Mouse (Mus musculus): ENCODE measurements around the gene 2510009E07Rik.

The 2510009E07Rik gene

DNA sequence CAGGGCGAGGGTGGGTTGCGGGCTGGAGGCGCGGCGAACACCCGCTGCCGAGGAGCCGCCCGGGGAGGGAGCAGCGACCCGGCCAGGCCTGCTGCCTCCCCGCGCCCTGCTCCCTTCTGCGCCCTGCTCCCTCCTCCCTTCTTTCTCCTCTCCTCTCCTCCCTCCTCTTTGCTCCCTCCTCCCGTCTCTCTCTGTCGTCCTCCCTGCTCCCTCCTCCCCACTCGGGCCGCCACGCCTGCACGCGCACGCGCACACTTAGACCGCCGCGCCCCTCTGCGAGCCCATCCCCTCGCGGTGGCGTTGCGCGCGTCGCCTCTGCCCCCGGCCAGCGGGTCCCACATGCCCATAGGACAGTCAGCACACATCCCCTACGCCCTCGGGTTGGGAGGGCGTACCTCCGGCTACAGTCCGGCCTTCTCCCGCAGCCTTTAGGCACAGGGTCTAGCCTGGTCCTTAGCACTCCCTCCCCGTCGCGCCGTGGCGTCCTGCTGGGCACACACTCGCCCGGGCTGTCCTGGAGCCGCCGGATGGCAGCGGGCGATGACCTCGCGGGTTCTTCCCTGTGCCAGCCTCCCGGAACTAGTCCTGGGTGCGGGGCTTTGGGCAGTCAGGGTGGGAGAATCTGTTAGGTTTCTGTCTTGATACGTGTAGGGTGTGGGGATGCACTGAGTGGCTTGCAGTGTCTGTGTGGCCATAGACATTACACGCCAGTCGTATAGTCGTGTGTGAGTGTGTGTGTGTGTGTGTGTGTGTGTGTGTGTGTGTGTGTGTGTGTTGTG, at the start of gene 2510009E07Rik:
Gene 2510009E07Rik, minus strand, starts transcription at position 203 of the 779 bp plus-strand sequence.
- DNase-seq (ENCODE audit: low read depth, low spot score), result peak; percentile 86

DNA sequence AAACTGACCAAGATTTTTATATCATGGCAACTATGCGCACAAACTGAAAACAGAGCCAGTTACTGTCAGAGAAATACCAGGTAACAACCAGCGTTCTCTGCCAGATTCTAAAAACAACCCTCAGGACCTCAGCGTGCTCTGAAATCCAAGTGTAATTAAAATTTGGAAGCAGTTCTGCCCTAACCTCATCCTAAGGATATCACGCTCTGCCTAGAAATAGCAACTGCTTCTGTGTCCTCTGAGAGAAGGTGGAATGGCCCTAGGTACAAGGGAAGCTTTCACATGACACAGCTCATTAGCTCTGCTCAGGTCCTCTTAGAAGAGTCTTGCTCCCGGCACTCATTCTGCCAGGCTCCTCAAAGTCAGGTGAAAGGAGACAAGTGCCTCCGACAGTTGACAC, 48.9 kb upstream of the 2510009E07Rik start:
- no peak for DNase-seq (ENCODE audit: low read depth, low spot score)

DNA sequence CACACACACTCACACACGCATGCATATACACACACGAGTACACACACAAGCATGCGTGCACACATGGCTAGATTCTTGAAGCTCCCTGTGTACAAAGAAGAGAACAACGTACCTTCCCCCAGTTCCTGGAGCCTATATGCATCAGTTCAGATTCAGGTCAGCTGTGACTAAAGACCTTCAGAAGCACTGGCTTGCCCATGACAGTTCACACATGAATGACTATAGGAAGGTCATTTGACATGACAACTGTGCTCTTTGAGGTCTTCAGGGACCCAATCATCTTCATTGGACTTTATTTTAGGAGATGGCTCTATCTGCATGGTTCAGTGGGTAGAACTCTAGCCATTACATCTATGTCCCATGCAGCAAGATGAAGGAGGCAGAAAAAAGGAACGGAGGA, 48.4 kb upstream of the 2510009E07Rik start:
- no peak for DNase-seq (ENCODE audit: low read depth, low spot score)

DNA sequence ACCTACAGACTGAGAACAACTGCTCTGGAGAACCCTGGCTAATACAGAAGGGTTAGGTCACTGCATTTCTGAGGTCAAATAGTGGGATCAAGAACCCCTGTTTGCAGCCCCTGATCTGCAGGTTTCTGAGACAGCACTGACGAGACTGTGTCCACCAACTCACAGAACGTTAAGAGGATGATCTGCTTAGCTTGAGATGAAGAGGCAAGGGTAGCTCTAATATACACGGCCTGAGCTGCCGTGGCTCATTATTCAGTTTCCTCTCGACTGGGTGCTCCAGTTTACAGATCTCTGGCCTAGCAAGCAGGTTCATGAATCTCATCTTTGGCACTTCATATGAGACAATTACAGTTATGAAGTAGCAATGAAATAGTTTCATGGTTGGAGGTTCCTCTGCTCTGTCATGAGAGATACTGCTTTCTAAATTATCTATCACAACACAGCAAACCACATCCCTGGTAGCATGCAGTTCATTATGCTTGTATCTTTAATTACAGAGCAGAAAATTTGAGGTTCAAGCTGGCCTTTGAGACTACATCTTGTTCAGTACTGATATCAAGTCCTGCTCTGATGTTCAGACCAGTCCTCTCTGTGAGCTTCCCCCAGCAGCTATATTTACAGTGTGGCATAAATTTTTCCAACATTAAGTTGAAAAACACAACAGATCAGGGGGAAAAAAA, 47.9 kb upstream of the 2510009E07Rik start:
- DNase-seq (ENCODE audit: low read depth, low spot score), result no peak

DNA sequence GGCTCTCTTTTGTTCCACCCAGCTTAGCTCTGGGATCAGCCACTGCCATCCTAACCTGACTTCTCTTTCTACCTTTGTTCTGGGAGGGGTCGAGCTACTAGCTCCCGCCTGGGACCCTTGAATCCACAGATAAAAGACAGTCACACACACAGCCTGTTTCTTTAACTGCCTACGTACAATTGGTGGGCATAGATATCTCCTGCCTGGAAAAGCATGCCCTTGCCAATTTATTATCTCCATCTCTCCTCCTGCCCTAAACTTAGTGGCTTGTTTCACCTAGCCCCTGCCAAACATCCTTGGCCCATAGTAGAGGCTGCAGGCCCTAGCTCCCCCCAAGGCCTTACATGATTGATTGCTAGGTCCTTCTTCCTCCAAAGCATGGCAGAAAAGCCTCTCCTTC, 47.1 kb upstream of the 2510009E07Rik start:
- no peak for DNase-seq (ENCODE audit: low read depth, low spot score)

DNA sequence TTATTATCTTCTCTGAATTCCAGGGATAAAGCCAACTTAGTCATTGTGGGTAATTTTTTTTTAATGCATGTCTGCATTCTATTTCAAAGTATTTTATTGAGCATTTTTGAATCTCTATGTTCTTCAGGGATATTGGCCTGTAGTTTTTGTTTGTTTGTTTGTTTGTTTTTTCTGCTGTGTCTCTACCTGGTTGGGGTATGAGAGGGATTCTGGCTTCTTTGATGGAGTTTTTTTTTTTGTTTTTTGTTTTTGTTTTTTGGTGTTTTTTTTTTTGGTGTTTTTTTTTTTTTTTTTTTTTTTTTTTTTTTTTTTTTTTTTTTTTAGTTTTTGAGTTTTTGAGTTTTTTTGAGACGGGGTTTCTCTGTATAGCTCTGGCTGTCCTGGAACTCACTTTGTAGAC, 41.2 kb upstream of the 2510009E07Rik start:
- DNase-seq (ENCODE audit: low read depth, low spot score), result no peak

DNA sequence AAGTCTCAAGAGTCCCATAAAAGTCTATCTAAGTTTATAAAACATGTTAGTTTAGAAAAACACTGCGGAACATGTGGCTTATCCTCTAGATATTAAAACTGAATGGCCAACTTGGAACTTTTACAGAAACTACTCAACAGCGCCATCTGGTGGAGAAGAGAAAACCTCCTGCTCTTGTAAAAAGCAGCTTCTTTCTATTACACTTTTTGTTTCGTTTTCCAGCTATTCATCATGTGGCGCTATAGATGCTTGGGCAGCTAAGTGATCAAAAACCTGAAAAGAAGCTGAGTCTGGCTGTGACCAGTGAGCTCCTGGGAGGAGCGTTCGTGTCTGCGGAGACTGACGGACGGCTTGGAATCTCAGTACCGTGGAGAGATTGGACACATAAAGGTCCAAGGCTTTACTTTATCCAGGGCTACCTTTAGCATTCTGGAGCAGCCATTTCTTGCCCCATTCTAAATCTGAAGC, 33.5 kb upstream of the 2510009E07Rik start:
- peak; percentile 58 for DNase-seq (ENCODE audit: low read depth, low spot score)

DNA sequence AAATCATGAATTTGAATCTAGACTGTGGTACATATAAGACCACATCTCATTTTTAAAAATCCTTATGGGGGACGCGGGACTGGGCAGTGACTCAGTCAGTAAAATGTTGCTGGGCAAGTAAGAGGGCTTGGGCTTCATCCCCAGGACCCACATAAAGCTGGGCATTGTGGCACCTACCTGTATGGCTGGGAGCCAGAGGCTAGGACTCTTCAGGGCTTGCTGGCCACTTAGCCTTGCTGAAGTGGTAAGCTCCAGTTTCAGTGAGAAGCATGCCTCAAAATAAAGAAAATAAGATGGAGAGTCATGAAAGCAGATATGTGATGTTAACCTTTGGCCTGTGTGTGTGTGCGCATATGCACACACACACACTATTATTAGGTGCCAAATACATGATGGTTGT, 33.0 kb upstream of the 2510009E07Rik start:
- DNase-seq (ENCODE audit: low read depth, low spot score), result no peak

DNA sequence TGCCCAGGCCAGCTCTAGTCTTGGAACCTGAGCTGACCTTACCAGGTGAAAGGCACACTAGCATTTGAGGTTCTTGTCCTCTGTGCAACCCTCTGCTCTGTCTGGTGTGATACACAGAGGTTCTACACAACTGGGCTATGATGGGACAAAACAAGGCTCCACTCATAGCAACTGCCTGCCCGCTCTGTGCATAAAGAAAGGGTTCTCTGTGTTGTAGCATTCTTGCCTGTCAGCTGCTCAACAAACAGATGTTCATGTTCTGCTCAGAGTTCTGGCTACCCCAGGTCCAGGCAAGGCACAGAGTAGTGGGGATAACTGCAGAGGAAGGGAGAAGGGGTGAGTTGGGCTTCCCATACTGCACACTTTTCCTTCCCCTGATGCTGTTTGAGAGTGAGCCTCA, 29.8 kb upstream of the 2510009E07Rik start:
- DNase-seq (ENCODE audit: low read depth, low spot score), result peak; percentile 28

DNA sequence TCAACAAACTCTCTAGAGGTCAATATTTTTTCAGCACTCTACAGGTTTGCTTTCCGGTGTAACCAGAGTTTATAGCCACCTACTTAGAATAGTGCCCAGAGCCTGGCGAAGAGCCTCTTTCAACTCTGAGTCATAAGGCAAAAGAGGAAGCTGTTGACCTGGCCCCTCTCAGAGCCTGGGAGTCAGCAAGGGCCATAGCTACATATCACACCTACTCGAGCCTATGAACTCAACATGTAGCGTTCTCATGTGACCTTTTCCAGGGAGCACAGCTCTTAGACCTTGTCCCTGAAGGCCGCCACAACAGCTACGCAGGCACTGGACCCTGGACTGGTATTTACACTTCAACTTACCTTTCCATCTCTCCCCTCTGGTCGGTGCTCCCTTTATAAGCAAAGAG, 25.3 kb upstream of the 2510009E07Rik start:
- DNase-seq (ENCODE audit: low read depth, low spot score), result no peak

DNA sequence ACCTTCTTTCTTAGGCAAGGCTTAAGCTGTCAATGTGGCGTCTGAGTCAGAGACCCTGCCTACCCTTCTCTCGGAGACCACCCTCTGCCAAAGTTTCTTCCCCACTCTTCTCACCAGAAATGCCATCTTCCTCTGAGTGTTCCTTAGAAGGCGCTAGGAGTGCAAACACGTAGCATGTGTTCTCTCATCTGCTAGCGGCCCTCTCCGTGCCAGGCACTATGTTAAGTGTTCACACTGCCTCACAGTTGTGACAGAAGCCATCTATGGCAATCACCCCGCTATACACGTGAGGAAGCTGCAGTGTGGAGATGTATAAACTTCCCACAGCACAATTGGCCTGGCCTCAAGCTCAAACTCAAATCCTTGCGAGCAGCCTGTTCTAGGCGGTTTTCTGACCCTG, 20.1 kb upstream of the 2510009E07Rik start:
- no peak for DNase-seq (ENCODE audit: low read depth, low spot score)

DNA sequence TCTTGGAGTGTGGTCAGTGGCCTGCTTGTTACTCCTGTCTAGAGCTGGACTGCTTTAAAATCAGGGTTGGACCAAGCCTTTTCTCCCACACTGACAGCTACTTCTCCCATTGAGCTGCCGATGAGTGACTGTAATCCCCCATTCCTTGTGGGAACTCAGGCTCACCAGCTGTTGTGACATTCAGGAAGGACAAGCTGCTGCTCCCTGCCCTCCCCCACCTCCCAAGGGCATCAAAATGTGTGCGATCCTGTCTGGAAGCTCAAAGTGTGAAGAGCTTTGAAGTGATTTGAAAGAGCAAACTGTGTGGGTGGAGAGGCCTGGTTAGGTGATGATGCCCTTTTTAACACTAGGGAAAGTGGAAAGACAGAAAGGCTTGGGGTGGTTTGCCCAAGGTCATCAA, 15.9 kb upstream of the 2510009E07Rik start:
- DNase-seq (ENCODE audit: low read depth, low spot score), result no peak

DNA sequence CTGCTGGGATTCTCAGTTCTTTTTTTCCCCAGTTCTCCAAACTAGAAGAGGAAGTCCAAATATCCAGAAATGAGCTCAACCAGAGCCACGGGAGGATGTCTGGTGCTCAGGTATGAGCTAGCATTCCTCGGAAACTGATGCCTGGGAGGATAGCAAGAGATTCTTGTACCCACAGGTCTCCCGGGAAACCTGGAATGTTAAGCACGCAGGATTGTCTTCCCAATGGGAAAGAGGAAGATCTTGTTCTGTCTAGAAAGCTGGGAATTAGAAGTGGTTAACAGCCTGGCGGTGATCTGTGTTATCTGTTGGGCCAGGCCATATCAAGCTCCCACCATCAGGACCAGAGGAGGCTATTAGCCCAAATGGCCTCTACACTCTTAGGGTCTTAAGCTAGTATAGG, 10.2 kb upstream of the 2510009E07Rik start:
- DNase-seq (ENCODE audit: low read depth, low spot score), result no peak

DNA sequence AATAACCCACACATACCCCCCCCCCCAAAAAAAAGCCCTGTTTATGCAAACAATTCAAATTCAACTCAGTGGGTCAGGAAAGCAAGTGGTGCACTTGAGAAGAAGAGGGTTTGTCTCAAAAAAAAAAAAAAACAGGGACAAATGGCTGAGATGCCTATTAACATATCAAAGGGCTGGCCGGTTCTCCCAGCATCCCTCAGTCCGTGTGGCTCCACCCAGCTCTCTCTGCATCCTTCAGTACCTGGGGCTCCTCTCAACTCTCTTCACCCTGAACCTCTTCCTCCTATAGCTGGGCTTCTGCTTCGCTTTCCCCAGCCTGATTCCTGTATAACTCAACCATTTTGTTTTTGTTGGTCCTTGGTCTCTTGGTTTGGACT, 7.8 kb upstream of the 2510009E07Rik start:
- DNase-seq (ENCODE audit: low read depth, low spot score), result no peak

DNA sequence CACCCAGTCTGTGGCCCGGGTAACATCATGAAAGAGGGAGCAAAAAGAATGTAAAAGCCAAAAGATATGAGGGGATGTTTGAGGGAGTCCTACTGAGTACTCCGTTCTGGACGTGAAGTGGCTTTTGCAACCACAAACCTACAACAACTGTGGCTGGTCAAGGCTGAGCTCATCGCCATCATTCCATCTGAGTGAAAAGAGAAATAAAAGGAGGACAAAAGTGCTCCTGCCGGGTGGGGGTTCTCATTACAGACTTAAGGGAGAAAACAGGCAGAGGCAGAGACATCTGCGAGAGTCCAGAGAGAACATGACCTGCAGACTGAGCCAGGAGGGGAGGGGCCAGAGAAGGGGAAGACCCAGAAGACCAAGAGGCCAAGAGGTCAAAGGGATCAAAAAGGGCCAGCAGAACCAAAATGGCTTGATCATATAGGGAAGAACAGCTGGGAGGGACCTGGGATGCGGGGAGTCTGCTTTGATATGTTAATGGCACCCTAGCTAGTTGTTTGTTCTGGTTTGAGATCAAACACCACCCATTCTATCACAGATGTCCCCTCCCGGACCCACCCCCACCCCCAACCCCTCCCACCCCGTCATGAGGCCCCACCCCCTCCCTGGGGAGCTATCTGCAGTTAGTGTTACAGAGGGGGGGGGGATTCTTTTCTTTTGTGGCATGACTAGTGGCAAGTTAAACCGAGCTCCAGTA, 7.3 kb upstream of the 2510009E07Rik start:
- no peak for DNase-seq (ENCODE audit: low read depth, low spot score)

DNA sequence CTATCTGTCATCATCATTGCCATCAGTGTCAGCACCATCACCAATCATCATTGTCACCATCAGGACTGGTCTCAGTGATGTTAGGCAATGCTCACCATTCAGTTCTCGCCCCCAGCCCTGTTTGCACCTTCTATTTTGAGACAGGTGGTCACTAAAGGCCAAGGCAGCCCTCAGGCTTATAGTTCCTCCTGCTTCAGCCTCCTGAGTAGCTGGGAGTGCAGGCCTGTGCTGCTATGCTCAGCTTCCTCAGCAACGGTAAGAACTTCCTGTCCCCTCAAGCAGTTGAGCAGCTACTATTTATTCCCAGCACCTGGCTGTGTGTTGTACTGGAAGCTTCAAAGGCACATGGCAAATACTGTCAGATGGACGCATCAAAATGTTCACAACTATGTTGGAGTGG, 3.7 kb upstream of the 2510009E07Rik start:
- no peak for DNase-seq (ENCODE audit: low read depth, low spot score)

DNA sequence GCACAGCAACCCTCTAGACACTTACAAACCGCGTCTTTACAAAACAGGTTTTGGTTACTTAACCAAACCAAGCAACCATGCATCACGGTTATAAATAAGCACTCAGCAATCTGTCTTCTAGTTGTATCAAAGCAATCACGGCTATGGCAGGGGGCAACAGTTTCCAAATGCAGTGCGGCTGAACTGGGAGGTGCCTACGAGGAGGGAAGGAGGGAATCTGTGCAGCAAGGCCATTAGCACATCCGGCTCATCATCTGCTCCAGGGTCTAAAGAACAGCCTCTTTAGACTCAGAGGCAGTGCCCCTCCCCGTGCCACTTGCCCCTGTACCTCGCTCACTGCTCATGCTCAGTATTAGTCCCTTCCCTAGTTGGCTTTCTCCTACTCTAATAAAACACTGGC, 2.5 kb upstream of the 2510009E07Rik start:
- no peak for DNase-seq (ENCODE audit: low read depth, low spot score)

DNA sequence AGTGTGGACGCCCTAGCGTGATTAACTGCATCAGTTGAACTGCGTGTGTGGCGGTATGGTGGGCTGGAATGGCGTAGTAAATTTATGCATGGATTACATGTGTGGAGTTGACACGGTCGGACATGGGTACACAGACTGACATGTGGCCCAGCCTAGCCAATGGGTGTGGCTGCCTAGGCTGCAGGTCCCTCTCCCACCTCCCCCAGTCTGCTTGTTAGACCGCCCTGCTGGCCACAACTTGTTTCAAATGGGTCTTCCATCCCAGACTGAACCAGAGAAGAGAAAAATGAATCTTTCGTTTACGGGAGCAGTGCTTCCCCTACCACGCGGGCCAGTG, 745 bp upstream of the 2510009E07Rik start:
- no peak for DNase-seq (ENCODE audit: low read depth, low spot score)

DNA sequence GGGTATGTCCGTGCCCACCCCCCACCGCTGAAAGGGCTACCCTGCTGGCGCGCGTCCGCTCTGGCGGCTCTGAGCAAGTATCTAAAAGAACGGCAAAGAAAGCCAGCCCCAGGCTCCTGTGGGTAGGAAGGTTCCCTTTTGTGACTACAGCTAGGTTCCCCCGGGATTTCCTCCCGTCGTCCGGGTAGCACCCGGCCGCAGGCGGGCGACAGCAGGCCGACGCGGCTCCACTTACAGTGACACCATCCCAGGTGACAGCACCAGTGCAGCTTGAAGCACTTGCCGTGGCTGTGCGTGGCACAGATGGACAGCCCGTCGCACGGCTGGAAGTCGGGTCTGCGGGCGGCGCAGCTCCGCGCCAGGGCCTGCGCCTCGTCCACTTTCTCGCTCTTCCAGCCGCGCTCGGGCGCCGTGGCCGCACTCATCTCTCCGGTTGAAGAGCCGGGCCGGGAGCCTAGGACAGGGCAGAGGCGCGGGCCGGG, 443 bp downstream of the 2510009E07Rik start:
- DNase-seq (ENCODE audit: low read depth, low spot score), result peak; percentile 33

DNA sequence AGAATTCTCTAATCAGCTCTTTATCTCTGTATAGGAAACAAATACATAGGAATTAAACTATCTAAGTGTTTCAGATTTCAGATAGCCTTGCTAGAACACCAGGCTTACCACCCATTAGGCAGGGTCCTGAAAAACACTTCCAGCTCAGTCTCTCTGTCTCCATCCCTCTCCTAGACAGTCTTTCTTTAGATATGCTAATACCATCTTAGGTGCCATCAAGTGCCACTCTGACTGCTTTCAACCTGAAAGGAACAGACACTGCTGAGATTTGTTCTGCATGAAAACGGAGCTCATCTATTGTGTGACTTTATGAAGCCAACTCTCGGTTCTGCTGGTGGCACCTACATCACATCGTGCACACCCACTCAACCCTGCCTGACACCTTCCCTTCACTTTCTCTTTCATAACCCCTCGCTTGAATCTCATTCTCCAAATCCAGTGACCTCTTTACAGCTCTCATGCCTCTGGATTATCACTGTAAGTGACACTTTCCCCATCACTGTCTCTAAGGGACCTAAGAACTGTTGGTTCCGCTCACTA, 4.2 kb downstream of the 2510009E07Rik start:
- DNase-seq (ENCODE audit: low read depth, low spot score), result peak; percentile 29

DNA sequence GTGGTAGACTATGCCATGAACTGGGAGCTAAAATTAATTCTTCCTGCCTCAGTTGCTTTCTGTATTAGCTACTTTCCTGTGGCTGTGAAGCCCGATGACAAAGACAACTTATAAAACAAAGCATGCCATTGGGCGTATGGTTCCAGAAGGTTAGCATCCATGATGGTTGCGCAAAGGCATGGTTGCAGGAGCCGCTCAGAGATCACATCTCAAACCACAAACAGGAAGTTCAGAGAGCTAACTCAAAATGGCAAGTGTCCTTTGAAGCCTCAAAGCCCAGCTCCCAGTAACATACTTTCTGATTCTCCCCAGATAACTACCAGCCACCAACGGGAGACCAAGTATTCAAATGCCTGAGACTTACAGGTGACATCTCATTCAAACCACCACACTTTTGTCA, 5.3 kb downstream of the 2510009E07Rik start:
- DNase-seq (ENCODE audit: low read depth, low spot score), result no peak

DNA sequence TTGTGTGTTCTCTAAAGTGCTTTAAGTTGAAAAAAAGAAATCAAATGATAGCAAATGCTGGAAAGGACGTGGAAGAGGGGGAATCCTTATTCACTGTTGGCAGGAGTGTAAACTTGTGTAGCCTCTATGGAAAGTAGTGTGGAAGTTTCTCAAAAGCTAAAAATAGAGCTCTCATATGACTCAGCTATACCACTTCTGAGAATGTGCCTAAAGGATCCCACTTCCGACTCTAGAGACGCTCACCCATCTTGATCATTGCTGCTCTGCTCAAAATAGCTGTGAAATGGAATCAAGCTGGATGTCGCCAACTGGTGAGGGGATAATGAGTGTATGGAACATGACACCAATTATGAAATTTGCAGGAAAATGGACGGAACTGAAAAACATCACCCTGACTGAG, 7.1 kb downstream of the 2510009E07Rik start:
- DNase-seq (ENCODE audit: low read depth, low spot score), result peak; percentile 38
